8 mouse cellular contexts compared by ENCODE assay signal in genomic region chr2:167596726-167597491, GRCm38 (mm10). TPM values are rescaled to one million over a fixed set of nuclear protein-coding genes. Genes with fewer than 3 reads are reported as not detected.
DNase-seq lines count a peak whose midpoint lies in the region; ATAC-seq and TF ChIP-seq lines count a peak whose summit lies in the region.

No protein-coding gene starts in this region.

- peak overlapping the region; percentile 46; the same call in 1 of the 2 replicates for H3K9ac ChIP-seq in lung, embryonic 14.5 days
- H3K9ac ChIP-seq in forebrain, embryonic 14.5 days (ENCODE audit: low read length): peak overlapping the region; percentile 40; the same call in 1 of the 2 replicates
- peak overlapping the region; percentile 57 for H3K9ac ChIP-seq in limb, embryonic 13.5 days
- 0 out of 2 replicates have a peak overlapping the region, but pooled peaks have one; percentile 19 for H3K9ac ChIP-seq in stomach, embryonic 14.5 days (replicated peaks; ENCODE audit: low read depth, low read length)

- no peak for TF ChIP-seq CTCF in lung, embryonic 14.5 days (IDR thresholded peaks at IDR 0.05; ENCODE audit: low read depth)

- no peaks in the 10 kb centered on the region for H3K9me3 ChIP-seq in lung, embryonic 14.5 days (ENCODE audit: low read depth, low read length)
- no peaks in the 10 kb centered on the region for H3K9me3 ChIP-seq in forebrain, embryonic 14.5 days (replicated peaks; ENCODE audit: control insufficient read depth, low read length)
- H3K9me3 ChIP-seq in limb, embryonic 13.5 days: no peaks in the 10 kb centered on the region
- no peaks in the 10 kb centered on the region for H3K9me3 ChIP-seq in stomach, embryonic 14.5 days (ENCODE audit: control insufficient read depth, low read depth, low read length)

- WGBS in lung, embryonic 14.5 days: 17% methylated on average over 27 of the region's 27 CpGs
- 41% methylated on average over 26 of the region's 27 CpGs for WGBS in forebrain, embryonic 14.5 days
- WGBS in limb, embryonic 13.5 days: 11% methylated on average over 27 of the region's 27 CpGs
- 26% methylated on average over 25 of the region's 27 CpGs for WGBS in stomach, embryonic 14.5 days

- DNase-seq in lung, embryonic 14.5 days: peak; percentile 71
- no peak for DNase-seq in lung, adult 18-20 months
- DNase-seq in forebrain, embryonic 14.5 days (ENCODE audit: low spot score): no peak
- no peak for DNase-seq in left cerebral cortex, adult 9 months (ENCODE audit: low spot score in 2 of 2)
- DNase-seq in frontal cortex, postnatal 14 days (ENCODE audit: low spot score in 2 of 2): no peak
- no peak for DNase-seq in layer of hippocampus, adult 18-20 months (ENCODE audit: low spot score in 2 of 2)

- H3K4me1 ChIP-seq in lung, embryonic 14.5 days (ENCODE audit: insufficient read depth): peaks cover 50% of the 10 kb centered on the region
- H3K4me1 ChIP-seq in forebrain, embryonic 14.5 days (ENCODE audit: control insufficient read depth, insufficient read depth, low read length): peaks cover 5% of the 10 kb centered on the region; the same call in 1 of the 2 replicates
- peaks cover 79% of the 10 kb centered on the region for H3K4me1 ChIP-seq in limb, embryonic 13.5 days
- H3K4me1 ChIP-seq in stomach, embryonic 14.5 days (ENCODE audit: control insufficient read depth, insufficient read depth, low read length): peaks cover 64% of the 10 kb centered on the region

- peak overlapping the region; percentile 64 for H3K4me2 ChIP-seq in lung, embryonic 14.5 days
- H3K4me2 ChIP-seq in forebrain, embryonic 14.5 days (ENCODE audit: low read length): peak overlapping the region; percentile 37; the same call in 1 of the 2 replicates
- peak overlapping the region; percentile 61 for H3K4me2 ChIP-seq in limb, embryonic 13.5 days (replicated peaks)
- H3K4me2 ChIP-seq in stomach, embryonic 14.5 days (replicated peaks; ENCODE audit: low read depth, low read length): peak overlapping the region; percentile 47

- ATAC-seq in lung, embryonic 14.5 days (ENCODE audit: insufficient read depth): peak; percentile 0; the same call in 1 of the 2 replicates
- no peak for ATAC-seq in forebrain, embryonic 14.5 days
- peak; percentile 57 for ATAC-seq in limb, embryonic 13.5 days (ENCODE audit: low FRiP score, low read depth)
- peak; percentile 23 for ATAC-seq in stomach, embryonic 14.5 days (ENCODE audit: insufficient number of reproducible peaks, insufficient read depth, low FRiP score, low read depth)

- peak overlapping the region; percentile 89 for H3K27ac ChIP-seq in lung, embryonic 14.5 days (ENCODE audit: low read depth)
- H3K27ac ChIP-seq in forebrain, embryonic 14.5 days (ENCODE audit: low read depth, low read length): no peak overlapping the region
- peak overlapping the region; percentile 95 for H3K27ac ChIP-seq in limb, embryonic 13.5 days
- H3K27ac ChIP-seq in stomach, embryonic 14.5 days (ENCODE audit: low read length): peak overlapping the region; percentile 86

- H3K27me3 ChIP-seq in lung, embryonic 14.5 days (ENCODE audit: insufficient read depth, low read length): no peaks in the 10 kb centered on the region
- H3K27me3 ChIP-seq in forebrain, embryonic 14.5 days (replicated peaks; ENCODE audit: control insufficient read depth, insufficient read depth, low read length): no peaks in the 10 kb centered on the region
- H3K27me3 ChIP-seq in limb, embryonic 13.5 days: no peaks in the 10 kb centered on the region
- no peaks in the 10 kb centered on the region for H3K27me3 ChIP-seq in stomach, embryonic 14.5 days (ENCODE audit: control insufficient read depth, insufficient read depth, low read length)

- no peaks in the 10 kb centered on the region for H3K36me3 ChIP-seq in lung, embryonic 14.5 days (ENCODE audit: insufficient read depth)
- H3K36me3 ChIP-seq in forebrain, embryonic 14.5 days (ENCODE audit: control insufficient read depth, insufficient read depth, low read length): no peaks in the 10 kb centered on the region
- H3K36me3 ChIP-seq in limb, embryonic 13.5 days: no peaks in the 10 kb centered on the region
- H3K36me3 ChIP-seq in stomach, embryonic 14.5 days (ENCODE audit: control insufficient read depth, insufficient read depth, low read length): no peaks in the 10 kb centered on the region

- peak overlapping the region; percentile 30 for H3K4me3 ChIP-seq in lung, embryonic 14.5 days (ENCODE audit: low read depth, low read length)
- H3K4me3 ChIP-seq in forebrain, embryonic 14.5 days (ENCODE audit: low read depth, low read length): 0 out of 2 replicates have a peak overlapping the region, but pooled peaks have one; percentile 4
- H3K4me3 ChIP-seq in limb, embryonic 13.5 days: peak overlapping the region; percentile 29
- H3K4me3 ChIP-seq in stomach, embryonic 14.5 days (ENCODE audit: low read depth, low read length): 0 out of 2 replicates have a peak overlapping the region, but pooled peaks have one; percentile 7

RNA-seq across cellular contexts. Expression of gene Ube2v1, which starts 35.0 kb away (rescaled TPM):
- polyA plus RNA-seq in lung, embryonic 14.5 days (2014; fragmentation: Nextera tagmentation; extraction: Ambion mirVana): 275 and 293 TPM in 2 replicates
- polyA plus RNA-seq in forebrain, embryonic 14.5 days (2014; fragmentation: Nextera tagmentation; extraction: Ambion mirVana): 238 and 265 TPM in 2 replicates
- polyA plus RNA-seq in limb, embryonic 13.5 days (2015; fragmentation: Nextera tagmentation; extraction: Ambion mirVana): 268 and 284 TPM in 2 replicates
- 252 and 259 TPM in 2 replicates for polyA plus RNA-seq in stomach, embryonic 14.5 days (2014; fragmentation: Nextera tagmentation; extraction: Ambion mirVana)
- 100 to 1,000 TPM; 235 to 247 TPM for total RNA-seq in layer of hippocampus, adult 18-20 months (2021)

RNA-seq across cellular contexts. Expression of gene Snai1, which starts 58.9 kb away (rescaled TPM):
- 152 and 162 TPM in 2 replicates for polyA plus RNA-seq in lung, embryonic 14.5 days (2014; fragmentation: Nextera tagmentation; extraction: Ambion mirVana)
- 3.0 and 5.0 TPM in 2 replicates for polyA plus RNA-seq in forebrain, embryonic 14.5 days (2014; fragmentation: Nextera tagmentation; extraction: Ambion mirVana)
- polyA plus RNA-seq in limb, embryonic 13.5 days (2015; fragmentation: Nextera tagmentation; extraction: Ambion mirVana): 72.6 and 76.0 TPM in 2 replicates
- 11.6 and 12.9 TPM in 2 replicates for polyA plus RNA-seq in stomach, embryonic 14.5 days (2014; fragmentation: Nextera tagmentation; extraction: Ambion mirVana)
- total RNA-seq in layer of hippocampus, adult 18-20 months (2021): under 1 TPM; 0.32 to 0.53 TPM
